Mouse (Mus musculus): ENCODE data around the gene Gm48552.

DNA sequence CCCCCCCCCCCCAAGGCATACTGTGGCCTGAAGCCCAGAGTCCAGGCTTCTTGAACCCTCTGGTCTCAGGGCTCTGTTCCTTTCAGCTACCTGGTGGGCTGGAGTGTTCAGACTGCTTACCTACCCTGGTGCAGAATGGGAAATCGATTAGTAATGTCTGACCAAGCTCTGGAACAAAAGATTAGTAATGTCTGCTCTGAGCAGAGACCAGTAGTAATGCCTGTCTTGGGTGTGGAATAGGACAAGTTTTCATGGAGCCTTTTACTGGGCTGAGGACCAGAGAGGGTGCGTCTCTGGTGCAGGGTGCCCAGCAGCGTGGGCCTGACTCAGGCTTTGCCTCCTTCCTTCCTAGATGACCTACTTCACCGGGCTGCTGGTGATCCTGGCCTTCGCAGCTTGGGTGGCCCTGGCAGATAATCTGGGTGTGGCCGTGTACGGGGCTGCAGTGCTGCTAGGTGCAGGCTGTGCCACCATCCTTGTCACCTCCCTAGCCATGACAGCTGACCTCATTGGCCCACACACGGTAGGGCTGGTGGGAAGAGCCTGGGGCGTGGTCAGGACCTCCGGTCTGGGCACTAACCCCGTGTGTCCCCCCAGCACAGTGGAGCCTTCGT is 26.4 kb upstream of the Gm48552 start:
- TF ChIP-seq POLR2A (IDR thresholded peaks at IDR 0.05; ENCODE audit: control insufficient read depth in 1 of 2, insufficient read depth in 1 of 2, low read depth in 1 of 2, low read length in 2 of 2, poor library complexity in 1 of 2) (no peak), GATA1 (IDR thresholded peaks at IDR 0.05; ENCODE audit: low read depth, low read length) (no peak), MAFK (IDR thresholded peaks at IDR 0.05; ENCODE audit: borderline replicate concordance, low read depth, low read length) (no peak)
